Mouse (Mus musculus) hindbrain, embryonic 10.5 days (tissue): ENCODE measurements around the gene Hlx. TPM values are rescaled to one million over a fixed set of nuclear protein-coding genes. Genes with fewer than 3 reads are reported as not detected.

ENCODE experiments used
- DNase-seq: peaks from one replicate; pipeline ENCODE4 v3.0.0-alpha.2; 2017; ENCODE audit warnings: low spot score
- H3K27ac ChIP-seq: fragments of 300-500 bp; sonication (generic); 2 replicates; pipeline ENCODE4 v1.5.1; 2016; ENCODE audit warnings: mild to moderate bottlenecking, moderate library complexity
- H3K27me3 ChIP-seq: fragments of 300-500 bp; sonication (generic); 2 replicates; pipeline ENCODE4 v1.6.1; 2016; ENCODE audit warnings: mild to moderate bottlenecking; ENCODE audit not compliant: poor library complexity, insufficient read depth, severe bottlenecking
- H3K36me3 ChIP-seq: fragments of 300-500 bp; sonication (generic); 2 replicates; pipeline ENCODE4 v1.6.1; 2016; ENCODE audit warnings: mild to moderate bottlenecking, moderate library complexity
- H3K4me1 ChIP-seq: fragments of 300-500 bp; sonication (generic); replicated peaks from 2 replicates; pipeline ENCODE4 v1.6.1; 2016; ENCODE audit warnings: mild to moderate bottlenecking
- H3K4me3 ChIP-seq: fragments of 300-500 bp; sonication (generic); 2 replicates; pipeline ENCODE4 v1.5.1; 2016; ENCODE audit warnings: mild to moderate bottlenecking, moderate library complexity
- H3K9me3 ChIP-seq: fragments of 300-500 bp; sonication (generic); 2 replicates; pipeline ENCODE4 v1.6.1; 2016; ENCODE audit warnings: mild to moderate bottlenecking, moderate library complexity
- WGBS: fragments of 180-500 bp; shearing (Covaris S2); methylation state at CpG from one replicate; pipeline ENCODE4 v1.1.7; 2016; 5-methylcytosine and 5-hydroxymethylcytosine counted together
- polyA plus RNA-seq: library from polyadenylated mRNA; unstranded; fragments of >200 nt; fragmentation: Nextera tagmentation; extraction: Ambion mirVana; gene quantifications from 2 replicates; pipeline ENCODE4 v1.2.1, GENCODE M21; 2016

The Hlx gene
- 4.7 and 6.9 TPM in 2 replicates for polyA plus RNA-seq

GRCm38 (mm10) chr1:184732556-184733049 is at the start of gene Hlx:
Hlx (minus strand) TSS chr1:184732619.
- peak within 1 kb of the TSS; percentile 71 for H3K27ac ChIP-seq
- H3K27me3 ChIP-seq = peaks cover 97% of the 10 kb centered on the region
- no peaks in the 10 kb centered on the region for H3K9me3 ChIP-seq
- H3K36me3 ChIP-seq = no peaks in the 10 kb centered on the region
- under 1% methylated on average over 32 of the region's 32 CpGs for WGBS
- peaks cover 23% of the 10 kb centered on the region for H3K4me1 ChIP-seq
- DNase-seq = peak; percentile 86
- peak within 1 kb of the TSS; percentile 63 for H3K4me3 ChIP-seq

GRCm38 (mm10) chr1:184782161-184782513 is 49.7 kb upstream of the Hlx start:
- Histone ChIP-seq H3K9me3 (no peaks in the 10 kb centered on the region), H3K27ac (no peak overlapping the region), H3K4me3 (no peak overlapping the region), H3K27me3 (0 out of 2 replicates have a peak, but pooled peaks cover under 1% of the 10 kb centered on the region), H3K36me3 (no peaks in the 10 kb centered on the region), H3K4me1 (peaks cover 4% of the 10 kb centered on the region; the same call in 1 of the 2 replicates)
- no peak for DNase-seq
- 87% methylated on average over 14 of the region's 14 CpGs for WGBS

GRCm38 (mm10) chr1:184781286-184782160 is 49.1 kb upstream of the Hlx start:
- no peaks in the 10 kb centered on the region for H3K36me3 ChIP-seq
- no peak overlapping the region for H3K4me3 ChIP-seq
- DNase-seq = no peak
- H3K27ac ChIP-seq = no peak overlapping the region
- peaks cover 6% of the 10 kb centered on the region; the same call in 1 of the 2 replicates for H3K4me1 ChIP-seq
- no peaks in the 10 kb centered on the region for H3K9me3 ChIP-seq
- WGBS = 87% methylated on average over 10 of the region's 10 CpGs
- H3K27me3 ChIP-seq = 0 out of 2 replicates have a peak, but pooled peaks cover 6% of the 10 kb centered on the region

- Histone ChIP-seq H3K27me3 (peaks cover 14% of the 10 kb centered on the region), H3K27ac (no peak overlapping the region), H3K4me1 (peaks cover 6% of the 10 kb centered on the region; the same call in 1 of the 2 replicates), H3K36me3 (no peaks in the 10 kb centered on the region), H3K9me3 (no peaks in the 10 kb centered on the region), H3K4me3 (no peak overlapping the region)
- 89% methylated on average over 6 of the region's 6 CpGs for WGBS
- no peak for DNase-seq
Measured at GRCm38 (mm10) chr1:184778157-184778556, 45.7 kb upstream of the Hlx start.

- DNase-seq = no peak
- H3K4me3 ChIP-seq = no peak overlapping the region
- peaks cover 6% of the 10 kb centered on the region; the same call in 1 of the 2 replicates for H3K4me1 ChIP-seq
- H3K27me3 ChIP-seq = peaks cover 14% of the 10 kb centered on the region
- WGBS = 31% methylated on average over 22 of the region's 22 CpGs
- no peaks in the 10 kb centered on the region for H3K36me3 ChIP-seq
- H3K27ac ChIP-seq = no peak overlapping the region
- no peaks in the 10 kb centered on the region for H3K9me3 ChIP-seq
Measured at GRCm38 (mm10) chr1:184777061-184777795, 44.8 kb upstream of the Hlx start.

GRCm38 (mm10) chr1:184775289-184775688 is 42.9 kb upstream of the Hlx start:
- Histone ChIP-seq H3K36me3 (no peaks in the 10 kb centered on the region), H3K4me1 (peaks cover 10% of the 10 kb centered on the region; the same call in 1 of the 2 replicates), H3K27ac (no peak overlapping the region), H3K4me3 (no peak overlapping the region), H3K27me3 (peaks cover 27% of the 10 kb centered on the region), H3K9me3 (no peaks in the 10 kb centered on the region)
- DNase-seq = no peak
- WGBS = 52% methylated on average over 9 of the region's 9 CpGs

- Histone ChIP-seq H3K36me3 (no peaks in the 10 kb centered on the region), H3K4me1 (peaks cover 4% of the 10 kb centered on the region; the same call in 1 of the 2 replicates), H3K4me3 (peak overlapping the region; percentile 18), H3K27ac (no peak overlapping the region), H3K27me3 (peaks cover 25% of the 10 kb centered on the region), H3K9me3 (no peaks in the 10 kb centered on the region)
- 11% methylated on average over 9 of the region's 9 CpGs for WGBS
- no peak for DNase-seq
Measured at GRCm38 (mm10) chr1:184771891-184772249, 39.5 kb upstream of the Hlx start.

- Histone ChIP-seq H3K9me3 (no peaks in the 10 kb centered on the region), H3K27me3 (peaks cover 20% of the 10 kb centered on the region), H3K27ac (no peak overlapping the region), H3K4me1 (peaks cover 4% of the 10 kb centered on the region; the same call in 1 of the 2 replicates), H3K4me3 (0 out of 2 replicates have a peak overlapping the region, but pooled peaks have one; percentile 18), H3K36me3 (no peaks in the 10 kb centered on the region)
- peak; percentile 81 for DNase-seq
- 30% methylated on average over 18 of the region's 18 CpGs for WGBS
Measured at GRCm38 (mm10) chr1:184771202-184771890, 38.9 kb upstream of the Hlx start.

GRCm38 (mm10) chr1:184763866-184764265 is 31.4 kb upstream of the Hlx start:
- Histone ChIP-seq H3K9me3 (no peaks in the 10 kb centered on the region), H3K4me1 (no peaks in the 10 kb centered on the region), H3K4me3 (no peak overlapping the region), H3K27me3 (no peaks in the 10 kb centered on the region), H3K27ac (no peak overlapping the region), H3K36me3 (no peaks in the 10 kb centered on the region)
- 47% methylated on average over 3 of the region's 3 CpGs for WGBS
- DNase-seq = no peak

- no peak for DNase-seq
- Histone ChIP-seq H3K9me3 (no peaks in the 10 kb centered on the region), H3K27ac (no peak overlapping the region), H3K4me3 (no peak overlapping the region), H3K27me3 (no peaks in the 10 kb centered on the region), H3K4me1 (no peaks in the 10 kb centered on the region), H3K36me3 (no peaks in the 10 kb centered on the region)
- 74% methylated on average over 5 of the region's 5 CpGs for WGBS
Measured at GRCm38 (mm10) chr1:184762941-184763340, 30.5 kb upstream of the Hlx start.

- no peaks in the 10 kb centered on the region for H3K36me3 ChIP-seq
Measured at GRCm38 (mm10) chr1:184761988-184762387, 29.6 kb upstream of the Hlx start.

GRCm38 (mm10) chr1:184752671-184753070 is 20.3 kb upstream of the Hlx start:
- Histone ChIP-seq H3K27me3 (no peaks in the 10 kb centered on the region), H3K4me1 (peaks cover 10% of the 10 kb centered on the region; the same call in 1 of the 2 replicates), H3K27ac (no peak overlapping the region), H3K9me3 (no peaks in the 10 kb centered on the region), H3K36me3 (no peaks in the 10 kb centered on the region), H3K4me3 (no peak overlapping the region)
- DNase-seq = no peak
- WGBS = 96% methylated on average over 5 of the region's 5 CpGs

More at GRCm38 (mm10) chr1:184761988-184762387, 29.6 kb upstream of the Hlx start:
- no peaks in the 10 kb centered on the region for H3K4me1 ChIP-seq
- H3K4me3 ChIP-seq = no peak overlapping the region
- 85% methylated on average over 4 of the region's 4 CpGs for WGBS
- H3K27me3 ChIP-seq = no peaks in the 10 kb centered on the region
- no peak overlapping the region for H3K27ac ChIP-seq
- H3K9me3 ChIP-seq = no peaks in the 10 kb centered on the region
- DNase-seq = no peak
